Mouse (Mus musculus): ENCODE data around the gene Nt5c3b. TPM values are rescaled to one million over a fixed set of nuclear protein-coding genes. Genes with fewer than 3 reads are reported as not detected.

The Nt5c3b gene
- polyA plus RNA-seq, 1 experiment from 2014 or later = 70.4 TPM

DNA sequence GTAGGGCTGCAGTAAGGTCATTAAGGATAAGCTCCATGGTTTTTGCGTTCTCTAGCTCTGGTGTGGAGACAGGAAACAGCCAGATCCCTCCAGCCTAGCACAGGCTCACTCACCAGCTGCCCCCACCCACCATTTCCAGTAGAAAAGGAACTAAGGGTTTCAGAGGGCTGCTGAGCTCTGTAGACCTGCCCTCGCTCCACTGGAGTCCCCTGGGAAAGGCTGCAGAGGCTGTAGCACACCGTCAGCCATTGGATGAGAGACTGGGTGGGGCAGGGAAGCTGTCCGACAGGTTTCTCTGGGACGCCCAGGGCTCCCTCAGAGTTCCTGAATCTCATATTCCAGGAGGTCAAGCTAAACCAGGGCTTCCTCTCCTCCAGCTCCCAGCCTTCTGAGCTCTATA lies 55.0 kb downstream of the Nt5c3b start:
- no peak overlapping the region for H3K4me3 ChIP-seq (ENCODE audit: low read depth, low read length)
- no peaks in the 10 kb centered on the region for H3K9me3 ChIP-seq (ENCODE audit: control insufficient read depth, low read length)
- WGBS = 39% methylated on average over 5 of the region's 5 CpGs
- H3K9ac ChIP-seq (ENCODE audit: low read depth, low read length) = no peak overlapping the region
- H3K27me3 ChIP-seq (replicated peaks; ENCODE audit: control insufficient read depth, insufficient read depth, low read length) = no peaks in the 10 kb centered on the region
- H3K4me1 ChIP-seq (replicated peaks; ENCODE audit: control insufficient read depth, insufficient read depth, low read length) = peaks cover 35% of the 10 kb centered on the region
- DNase-seq (ENCODE audit: low spot score) (no peak), ATAC-seq (replicated peaks; ENCODE audit: low FRiP score) (no peak)
- peaks cover 17% of the 10 kb centered on the region for H3K36me3 ChIP-seq (ENCODE audit: control insufficient read depth, insufficient read depth, low read length)
- H3K4me2 ChIP-seq = no peak overlapping the region
- H3K27ac ChIP-seq (ENCODE audit: low read depth, low read length) = no peak overlapping the region

GRCm38 (mm10) chr11:100385016-100385415 lies 56.6 kb downstream of the Nt5c3b start:
- H3K4me2 ChIP-seq = no peak overlapping the region
- 79% methylated on average over 3 of the region's 3 CpGs for WGBS
- ATAC-seq (replicated peaks; ENCODE audit: low FRiP score) = no peak
- peaks cover 22% of the 10 kb centered on the region for H3K4me1 ChIP-seq (replicated peaks; ENCODE audit: control insufficient read depth, insufficient read depth, low read length)
- H3K36me3 ChIP-seq (ENCODE audit: control insufficient read depth, insufficient read depth, low read length) = peaks cover 24% of the 10 kb centered on the region
- no peak overlapping the region for H3K4me3 ChIP-seq (ENCODE audit: low read depth, low read length)
- H3K9me3 ChIP-seq (ENCODE audit: control insufficient read depth, low read length) = no peaks in the 10 kb centered on the region
- DNase-seq (ENCODE audit: low spot score) = no peak
- H3K27ac ChIP-seq (ENCODE audit: low read depth, low read length) = no peak overlapping the region
- H3K27me3 ChIP-seq (replicated peaks; ENCODE audit: control insufficient read depth, insufficient read depth, low read length) = no peaks in the 10 kb centered on the region
- H3K9ac ChIP-seq (ENCODE audit: low read depth, low read length) = no peak overlapping the region

GRCm38 (mm10) chr11:100382682-100383081 lies 58.9 kb downstream of the Nt5c3b start:
- 79% methylated on average over 6 of the region's 6 CpGs for WGBS
- Histone ChIP-seq H3K4me2 (no peak overlapping the region), H3K27ac (ENCODE audit: low read depth, low read length) (no peak overlapping the region), H3K4me1 (replicated peaks; ENCODE audit: control insufficient read depth, insufficient read depth, low read length) (peaks cover 6% of the 10 kb centered on the region), H3K9me3 (ENCODE audit: control insufficient read depth, low read length) (no peaks in the 10 kb centered on the region), H3K4me3 (ENCODE audit: low read depth, low read length) (no peak overlapping the region), H3K36me3 (ENCODE audit: control insufficient read depth, insufficient read depth, low read length) (peaks cover 33% of the 10 kb centered on the region), H3K9ac (ENCODE audit: low read depth, low read length) (no peak overlapping the region), H3K27me3 (replicated peaks; ENCODE audit: control insufficient read depth, insufficient read depth, low read length) (no peaks in the 10 kb centered on the region)
- DNase-seq (ENCODE audit: low spot score) (no peak), ATAC-seq (replicated peaks; ENCODE audit: low FRiP score) (no peak)

- no peak for DNase-seq (ENCODE audit: low spot score)
- Histone ChIP-seq H3K36me3 (ENCODE audit: control insufficient read depth, insufficient read depth, low read length) (peaks cover 38% of the 10 kb centered on the region), H3K4me3 (ENCODE audit: low read depth, low read length) (no peak overlapping the region), H3K27ac (ENCODE audit: low read depth, low read length) (no peak overlapping the region), H3K4me2 (no peak overlapping the region), H3K4me1 (replicated peaks; ENCODE audit: control insufficient read depth, insufficient read depth, low read length) (no peaks in the 10 kb centered on the region), H3K9ac (ENCODE audit: low read depth, low read length) (no peak overlapping the region), H3K27me3 (replicated peaks; ENCODE audit: control insufficient read depth, insufficient read depth, low read length) (no peaks in the 10 kb centered on the region), H3K9me3 (ENCODE audit: control insufficient read depth, low read length) (no peaks in the 10 kb centered on the region)
- no peak for ATAC-seq (replicated peaks; ENCODE audit: low FRiP score)
- WGBS = 82% methylated on average over 4 of the region's 4 CpGs
These were observed 62.3 kb downstream of the Nt5c3b start for GRCm38 (mm10) chr11:100379311-100379710.

DNA sequence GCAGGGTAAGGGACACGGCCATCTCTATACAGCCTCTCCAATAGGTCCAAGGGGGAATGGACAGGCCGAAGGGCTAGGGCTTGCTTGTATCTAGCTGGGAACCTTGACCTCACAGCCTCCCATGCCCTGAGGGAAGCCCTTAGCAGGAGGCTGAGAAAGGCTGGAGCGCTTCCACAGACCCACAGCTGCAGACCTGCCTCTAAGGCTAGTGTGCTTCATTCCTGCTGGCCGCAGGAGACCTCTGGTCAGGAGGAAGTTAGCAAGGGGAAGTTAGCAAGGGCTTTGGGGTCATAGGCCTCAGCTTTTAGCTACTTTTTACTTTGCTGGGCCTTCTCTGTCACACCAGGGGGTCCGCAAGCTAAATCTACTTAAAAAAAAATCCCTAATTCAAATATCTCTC lies 63.2 kb downstream of the Nt5c3b start:
- DNase-seq (ENCODE audit: low spot score) = no peak
- ATAC-seq (replicated peaks; ENCODE audit: low FRiP score) = no peak
- peaks cover 37% of the 10 kb centered on the region for H3K36me3 ChIP-seq (ENCODE audit: control insufficient read depth, insufficient read depth, low read length)
- H3K27ac ChIP-seq (ENCODE audit: low read depth, low read length) = no peak overlapping the region
- no peaks in the 10 kb centered on the region for H3K4me1 ChIP-seq (replicated peaks; ENCODE audit: control insufficient read depth, insufficient read depth, low read length)
- H3K9ac ChIP-seq (ENCODE audit: low read depth, low read length) = no peak overlapping the region
- no peaks in the 10 kb centered on the region for H3K9me3 ChIP-seq (ENCODE audit: control insufficient read depth, low read length)
- 78% methylated on average over 5 of the region's 5 CpGs for WGBS
- H3K4me2 ChIP-seq = no peak overlapping the region
- no peak overlapping the region for H3K4me3 ChIP-seq (ENCODE audit: low read depth, low read length)
- H3K27me3 ChIP-seq (replicated peaks; ENCODE audit: control insufficient read depth, insufficient read depth, low read length) = no peaks in the 10 kb centered on the region

GRCm38 (mm10) chr11:100377989-100378388 lies 63.6 kb downstream of the Nt5c3b start:
- Histone ChIP-seq H3K4me2 (no peak overlapping the region), H3K4me1 (replicated peaks; ENCODE audit: control insufficient read depth, insufficient read depth, low read length) (no peaks in the 10 kb centered on the region), H3K9ac (ENCODE audit: low read depth, low read length) (no peak overlapping the region), H3K36me3 (ENCODE audit: control insufficient read depth, insufficient read depth, low read length) (peaks cover 33% of the 10 kb centered on the region), H3K27ac (ENCODE audit: low read depth, low read length) (no peak overlapping the region), H3K9me3 (ENCODE audit: control insufficient read depth, low read length) (no peaks in the 10 kb centered on the region), H3K27me3 (replicated peaks; ENCODE audit: control insufficient read depth, insufficient read depth, low read length) (no peaks in the 10 kb centered on the region), H3K4me3 (ENCODE audit: low read depth, low read length) (no peak overlapping the region)
- ATAC-seq (replicated peaks; ENCODE audit: low FRiP score) (no peak), DNase-seq (ENCODE audit: low spot score) (no peak)
- WGBS = 89% methylated on average over 14 of the region's 14 CpGs

- Histone ChIP-seq H3K4me3 (ENCODE audit: low read depth, low read length) (no peak overlapping the region), H3K27me3 (replicated peaks; ENCODE audit: control insufficient read depth, insufficient read depth, low read length) (no peaks in the 10 kb centered on the region), H3K4me1 (replicated peaks; ENCODE audit: control insufficient read depth, insufficient read depth, low read length) (no peaks in the 10 kb centered on the region), H3K27ac (ENCODE audit: low read depth, low read length) (no peak overlapping the region), H3K4me2 (no peak overlapping the region), H3K9me3 (ENCODE audit: control insufficient read depth, low read length) (no peaks in the 10 kb centered on the region), H3K36me3 (ENCODE audit: control insufficient read depth, insufficient read depth, low read length) (peaks cover 30% of the 10 kb centered on the region), H3K9ac (ENCODE audit: low read depth, low read length) (no peak overlapping the region)
- ATAC-seq (replicated peaks; ENCODE audit: low FRiP score) (no peak), DNase-seq (ENCODE audit: low spot score) (no peak)
- WGBS = 91% methylated on average over 21 of the region's 21 CpGs
These were observed 64.7 kb downstream of the Nt5c3b start for GRCm38 (mm10) chr11:100376746-100377389.

DNA sequence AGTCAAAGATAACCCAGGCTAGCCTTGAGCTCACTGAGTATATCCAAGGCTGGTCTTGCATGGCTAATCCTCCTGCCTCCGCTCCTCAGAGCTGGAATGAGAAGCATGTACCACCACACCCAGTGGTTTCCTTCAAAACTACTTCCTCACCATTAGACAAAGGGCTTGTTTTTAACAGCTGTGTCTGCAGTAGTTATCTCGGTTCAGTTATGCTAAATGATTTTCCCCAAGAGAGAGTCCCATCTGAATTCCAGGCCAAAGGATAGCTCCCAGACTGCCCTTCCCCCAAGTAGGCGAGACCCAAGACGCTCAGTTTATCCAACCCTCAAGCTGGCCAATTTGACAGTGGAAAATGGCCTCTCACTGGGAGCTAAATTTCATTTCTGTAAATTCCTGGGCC lies 65.6 kb downstream of the Nt5c3b start:
- no peaks in the 10 kb centered on the region for H3K4me1 ChIP-seq (replicated peaks; ENCODE audit: control insufficient read depth, insufficient read depth, low read length)
- H3K4me3 ChIP-seq (ENCODE audit: low read depth, low read length) = no peak overlapping the region
- DNase-seq (ENCODE audit: low spot score) (no peak), ATAC-seq (replicated peaks; ENCODE audit: low FRiP score) (no peak)
- no peak overlapping the region for H3K27ac ChIP-seq (ENCODE audit: low read depth, low read length)
- WGBS = 76% methylated on average over 4 of the region's 4 CpGs
- H3K27me3 ChIP-seq (replicated peaks; ENCODE audit: control insufficient read depth, insufficient read depth, low read length) = no peaks in the 10 kb centered on the region
- no peaks in the 10 kb centered on the region for H3K9me3 ChIP-seq (ENCODE audit: control insufficient read depth, low read length)
- no peak overlapping the region for H3K4me2 ChIP-seq
- peaks cover 29% of the 10 kb centered on the region for H3K36me3 ChIP-seq (ENCODE audit: control insufficient read depth, insufficient read depth, low read length)
- H3K9ac ChIP-seq (ENCODE audit: low read depth, low read length) = no peak overlapping the region

DNA sequence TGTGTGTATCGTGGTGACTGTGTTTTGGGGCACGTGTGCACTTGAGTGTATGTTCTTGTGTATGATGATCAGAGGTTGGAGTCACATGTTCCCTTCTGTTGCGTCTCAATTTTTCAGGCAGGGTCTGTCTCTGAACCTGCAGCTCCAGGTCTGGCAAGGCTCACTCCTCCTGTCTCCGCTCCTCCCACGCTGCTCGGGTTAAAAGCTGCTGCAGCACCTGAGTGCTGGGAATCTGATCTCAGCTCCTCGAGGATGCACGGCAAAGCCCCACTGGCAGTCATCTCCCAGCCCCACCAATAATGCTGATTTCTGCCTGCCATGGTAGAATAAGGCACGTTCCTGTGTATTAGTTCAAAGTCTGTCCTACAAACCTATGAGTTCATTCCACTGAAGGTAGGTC lies 66.5 kb downstream of the Nt5c3b start:
- no peak for ATAC-seq (replicated peaks; ENCODE audit: low FRiP score)
- H3K27ac ChIP-seq (ENCODE audit: low read depth, low read length) = no peak overlapping the region
- no peak for DNase-seq (ENCODE audit: low spot score)
- no peaks in the 10 kb centered on the region for H3K4me1 ChIP-seq (replicated peaks; ENCODE audit: control insufficient read depth, insufficient read depth, low read length)
- 87% methylated on average over 9 of the region's 9 CpGs for WGBS
- no peak overlapping the region for H3K9ac ChIP-seq (ENCODE audit: low read depth, low read length)
- no peak overlapping the region for H3K4me2 ChIP-seq
- no peak overlapping the region for H3K4me3 ChIP-seq (ENCODE audit: low read depth, low read length)
- no peaks in the 10 kb centered on the region for H3K9me3 ChIP-seq (ENCODE audit: control insufficient read depth, low read length)
- H3K27me3 ChIP-seq (replicated peaks; ENCODE audit: control insufficient read depth, insufficient read depth, low read length) = no peaks in the 10 kb centered on the region
- H3K36me3 ChIP-seq (ENCODE audit: control insufficient read depth, insufficient read depth, low read length) = peaks cover 28% of the 10 kb centered on the region
